ENCODE assay signal across 8 mouse cellular contexts in the genomic region with DNA sequence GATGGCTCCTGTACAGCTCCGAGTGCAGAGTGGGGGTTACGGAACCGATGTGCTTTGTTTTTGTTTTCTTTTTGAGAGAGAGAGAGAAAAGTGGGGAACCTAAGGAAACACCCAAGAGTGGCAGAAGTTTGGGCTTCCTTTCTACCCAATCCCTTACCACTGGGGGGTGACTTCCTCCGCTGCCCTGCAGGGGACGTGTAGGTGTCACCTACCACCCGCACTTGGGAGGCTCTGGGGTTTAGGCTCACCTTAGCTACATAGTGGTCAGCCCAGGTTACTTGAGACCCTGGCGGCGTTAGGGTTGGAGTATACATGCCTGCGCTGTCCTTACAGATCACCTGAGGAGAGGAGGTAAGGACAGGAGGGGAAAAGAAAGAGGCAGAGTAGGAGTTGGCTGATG. TPM values are rescaled to one million over a fixed set of nuclear protein-coding genes. Genes with fewer than 3 reads are reported as not detected.
DNase-seq lines count a peak whose midpoint lies in the region; ATAC-seq lines count a peak whose summit lies in the region.

No protein-coding gene starts in this region.

- peak overlapping the region; percentile 94 for H3K4me2 ChIP-seq in hindbrain, embryonic 16.5 days (ENCODE audit: low read length)
- peak overlapping the region; percentile 84 for H3K4me2 ChIP-seq in midbrain, embryonic 14.5 days (ENCODE audit: low read length)

- WGBS in hindbrain, embryonic 16.5 days: 77% methylated on average over 9 of the region's 9 CpGs
- 77% methylated on average over 9 of the region's 9 CpGs for WGBS in midbrain, embryonic 14.5 days

- no peak overlapping the region for H3K27ac ChIP-seq in hindbrain, embryonic 16.5 days (ENCODE audit: low read depth, low read length)
- no peak overlapping the region for H3K27ac ChIP-seq in midbrain, embryonic 14.5 days (replicated peaks; ENCODE audit: low read depth, low read length)

- no peak for ATAC-seq in hindbrain, embryonic 16.5 days
- no peak; the same call in 1 of the 2 replicates for ATAC-seq in midbrain, embryonic 14.5 days (ENCODE audit: low FRiP score, low TSS enrichment)

- H3K36me3 ChIP-seq in hindbrain, embryonic 16.5 days (ENCODE audit: control insufficient read depth, insufficient read depth, low read length): no peaks in the 10 kb centered on the region
- H3K36me3 ChIP-seq in midbrain, embryonic 14.5 days (ENCODE audit: control insufficient read depth, insufficient read depth, low read length): 0 out of 2 replicates have a peak, but pooled peaks cover 4% of the 10 kb centered on the region

- H3K27me3 ChIP-seq in hindbrain, embryonic 16.5 days (replicated peaks; ENCODE audit: control insufficient read depth, insufficient read depth, low read length): no peaks in the 10 kb centered on the region
- no peaks in the 10 kb centered on the region for H3K27me3 ChIP-seq in midbrain, embryonic 14.5 days (ENCODE audit: control insufficient read depth, insufficient read depth, low read length)

- no peaks in the 10 kb centered on the region for H3K9me3 ChIP-seq in hindbrain, embryonic 16.5 days (ENCODE audit: control insufficient read depth, low read length)
- H3K9me3 ChIP-seq in midbrain, embryonic 14.5 days (ENCODE audit: control insufficient read depth, low read length): no peaks in the 10 kb centered on the region

- 0 out of 2 replicates have a peak overlapping the region, but pooled peaks have one; percentile 39 for H3K9ac ChIP-seq in hindbrain, embryonic 16.5 days (ENCODE audit: low read depth, low read length)
- H3K9ac ChIP-seq in midbrain, embryonic 14.5 days (replicated peaks; ENCODE audit: low read length): no peak overlapping the region

- intact Hi-C loops in heart, postnatal 25 days (cut with DNase I): loop anchor here (5.0 kb wide), 1 partner anchor 61 kb away; no protein-coding TSS in a partner anchor

- peak; percentile 97 for DNase-seq in heart, adult 11 months
- DNase-seq in heart, postnatal 25 days (ENCODE audit: low spot score): no peak
- peak; percentile 46 for DNase-seq in T-cell, adult 2 months (ENCODE audit: low spot score)
- DNase-seq in midbrain, embryonic 14.5 days: no peak
- DNase-seq in cerebellum, adult 11-12 months: no peak
- DNase-seq in gastrocnemius, adult 8-10 months (ENCODE audit: low spot score in 2 of 2): no peak
- no peak for DNase-seq in urinary bladder, postnatal 36 days (ENCODE audit: low spot score in 2 of 2)

- peaks cover 11% of the 10 kb centered on the region for H3K4me1 ChIP-seq in hindbrain, embryonic 16.5 days (ENCODE audit: control insufficient read depth, insufficient read depth, low read depth, low read length)
- peaks cover 3% of the 10 kb centered on the region for H3K4me1 ChIP-seq in midbrain, embryonic 14.5 days (ENCODE audit: control insufficient read depth, insufficient read depth, low read length)

- H3K4me3 ChIP-seq in hindbrain, embryonic 16.5 days (ENCODE audit: low read length): no peak overlapping the region
- H3K4me3 ChIP-seq in midbrain, embryonic 14.5 days (replicated peaks; ENCODE audit: low read depth, low read length): peak overlapping the region; percentile 58; the same call in 1 of the 2 replicates

RNA-seq across cellular contexts. Expression of a gene that starts 0.7 kb away (rescaled TPM):
- total RNA-seq in heart, postnatal 25 days (2021): 1 to 10 TPM; 4.8 to 6.3 TPM
- 10.5 and 11.1 TPM in 2 replicates for polyA plus RNA-seq in hindbrain, embryonic 16.5 days (2015; fragmentation: Nextera tagmentation; extraction: Ambion mirVana)
- polyA plus RNA-seq in midbrain, embryonic 14.5 days (2014; fragmentation: Nextera tagmentation; extraction: Ambion mirVana): 4.8 and 8.5 TPM in 2 replicates
- 1 to 10 TPM; 1.0 to 2.2 (median 1.7) TPM for total RNA-seq in gastrocnemius, adult 8-10 months (2022)

RNA-seq across cellular contexts. Expression of a gene that starts 57.0 kb away (rescaled TPM):
- total RNA-seq in heart, postnatal 25 days (2021): 1 to 10 TPM; 5.4 to 5.9 TPM
- 6.1 and 6.2 TPM in 2 replicates for polyA plus RNA-seq in hindbrain, embryonic 16.5 days (2015; fragmentation: Nextera tagmentation; extraction: Ambion mirVana)
- polyA plus RNA-seq in midbrain, embryonic 14.5 days (2014; fragmentation: Nextera tagmentation; extraction: Ambion mirVana): 4.8 and 5.0 TPM in 2 replicates
- 1 to 10 TPM; 1.1 to 1.8 (median 1.4) TPM for total RNA-seq in gastrocnemius, adult 8-10 months (2022)

Comparison
In these comparisons a context has a peak if more than half of its experiments do, and no peak if none do; other contexts are left out.
1. DNase-seq: peak in heart, adult 11 months (single experiment) and T-cell, adult 2 months (single experiment); none in heart, postnatal 25 days (single experiment), midbrain, embryonic 14.5 days (single experiment), cerebellum, adult 11-12 months (single experiment), gastrocnemius, adult 8-10 months (0 of 2) and urinary bladder, postnatal 36 days (0 of 2).